Mouse (Mus musculus): ENCODE measurements around the gene Skor1. TPM values are rescaled to one million over a fixed set of nuclear protein-coding genes. Genes with fewer than 3 reads are reported as not detected.

Skor1 gene
- under 1 TPM; 0.08 TPM for total RNA-seq (2021)

- no peak for DNase-seq
- intact Hi-C loops (cut with DNase I), result no loop called here
These were observed at the start of gene Skor1 for GRCm38 (mm10) chr9:63148410-63149371. TSS of gene Skor1 (minus strand) at chr9:63148961.

DNA sequence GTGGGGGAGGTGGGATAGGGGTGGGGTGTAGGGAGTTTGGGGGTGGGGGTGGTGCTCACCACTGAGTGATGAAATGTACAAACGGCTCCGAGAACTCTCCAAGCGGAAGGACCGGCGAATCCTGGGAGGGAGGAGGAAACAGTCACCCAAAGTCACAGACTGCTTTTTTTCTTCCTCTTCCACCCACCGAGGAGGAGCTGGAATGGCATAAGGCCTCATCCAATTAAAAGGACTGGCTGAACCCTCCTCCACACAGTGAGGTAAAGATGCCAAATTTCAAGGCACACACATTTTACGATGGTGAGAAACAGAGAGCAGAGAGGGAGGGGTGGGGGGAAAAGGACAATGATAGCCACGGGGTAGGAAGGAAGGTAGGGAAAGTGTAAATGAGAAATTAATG is 48.5 kb upstream of the Skor1 start:
- intact Hi-C loops (cut with DNase I), result no loop called here
- no peak for DNase-seq

GRCm38 (mm10) chr9:63196114-63196682 is 47.4 kb upstream of the Skor1 start:
- no peak for DNase-seq
- intact Hi-C loops (cut with DNase I), result no loop called here

DNA sequence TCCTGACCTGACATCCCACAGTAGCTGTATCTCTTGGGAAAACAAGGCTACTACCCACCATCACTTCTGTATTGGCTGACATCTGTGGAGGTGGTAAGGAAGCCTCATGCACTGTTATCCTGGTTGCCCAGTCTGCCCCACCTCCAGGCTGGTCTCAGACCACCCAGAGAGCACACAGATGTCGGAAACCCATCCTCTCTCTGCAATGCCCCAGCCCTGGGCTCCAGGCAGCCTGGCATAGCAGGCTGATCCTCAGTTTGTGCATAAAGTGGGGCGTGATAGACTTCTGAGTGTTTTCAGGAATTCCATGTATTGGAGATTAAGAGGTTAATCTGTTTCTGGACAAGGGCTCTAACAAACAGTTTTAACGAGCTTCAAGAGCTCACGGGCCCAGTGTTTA is 46.8 kb upstream of the Skor1 start:
- intact Hi-C loops (cut with DNase I), result no loop called here
- DNase-seq, result no peak

GRCm38 (mm10) chr9:63194791-63195190 is 46.0 kb upstream of the Skor1 start:
- no peak for DNase-seq
- intact Hi-C loops (cut with DNase I), result no loop called here

- DNase-seq, result no peak
- intact Hi-C loops (cut with DNase I), result no loop called here
These were observed 44.0 kb upstream of the Skor1 start for GRCm38 (mm10) chr9:63192809-63193208.

- no peak for DNase-seq
- intact Hi-C loops (cut with DNase I), result no loop called here
These were observed 38.5 kb upstream of the Skor1 start for GRCm38 (mm10) chr9:63187310-63187709.

GRCm38 (mm10) chr9:63185249-63185648 is 36.5 kb upstream of the Skor1 start:
- intact Hi-C loops (cut with DNase I), result no loop called here
- no peak for DNase-seq

DNA sequence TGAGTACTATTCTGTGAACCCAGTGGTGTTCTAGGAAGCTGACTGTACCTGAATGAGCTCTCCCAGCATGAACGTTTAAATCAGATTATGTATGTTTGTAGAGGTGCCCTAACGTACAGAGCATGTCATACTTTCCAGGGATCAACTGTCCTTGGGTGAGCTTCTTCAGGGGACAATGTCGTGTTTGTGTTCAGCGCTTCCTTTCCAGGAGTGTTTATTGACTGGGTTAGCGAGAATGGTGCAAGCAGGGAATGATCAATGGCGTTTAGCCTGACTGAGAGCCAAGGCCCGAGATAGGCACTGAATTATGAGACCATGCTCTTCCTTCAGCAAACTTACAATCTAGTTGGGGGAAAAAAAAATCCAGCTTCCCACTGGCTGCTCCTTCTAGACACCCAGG is 35.1 kb upstream of the Skor1 start:
- intact Hi-C loops (cut with DNase I), result no loop called here
- DNase-seq, result no peak

DNA sequence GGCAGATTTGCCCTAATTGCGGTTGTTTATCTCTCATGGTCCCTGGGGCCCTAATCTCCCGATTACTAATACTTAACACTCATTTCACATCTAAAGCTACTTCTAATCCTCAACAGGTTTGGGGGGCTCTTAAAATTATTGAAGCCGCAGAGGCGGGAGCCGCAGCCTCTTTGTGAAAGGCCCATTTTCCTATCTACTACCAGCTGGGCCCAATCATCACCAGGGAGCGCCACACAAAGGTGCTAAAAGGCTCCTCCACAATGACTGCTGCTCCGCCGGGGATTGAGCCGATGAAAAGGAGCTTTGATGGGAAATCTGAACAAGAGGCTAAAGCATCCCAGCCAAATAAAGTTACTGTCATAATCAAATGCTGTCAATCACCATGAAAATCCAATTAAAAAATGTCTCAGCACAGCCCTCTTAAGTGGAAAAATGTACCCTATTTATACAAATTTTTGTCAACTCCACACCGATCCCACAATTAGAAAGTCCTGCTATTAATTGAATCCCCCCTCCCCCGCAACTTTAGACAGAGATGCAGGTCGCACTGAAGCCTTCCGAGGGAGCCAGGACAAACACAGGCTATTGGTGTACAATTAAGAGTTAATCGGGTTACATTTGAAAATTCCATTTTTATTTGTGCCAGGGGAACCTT is 33.7 kb upstream of the Skor1 start:
- DNase-seq, result no peak
- intact Hi-C loops (cut with DNase I), result no loop called here

GRCm38 (mm10) chr9:63181337-63182178 is 32.8 kb upstream of the Skor1 start:
- intact Hi-C loops (cut with DNase I), result no loop called here

GRCm38 (mm10) chr9:63178296-63178695 is 29.5 kb upstream of the Skor1 start:
- DNase-seq, result no peak
- intact Hi-C loops (cut with DNase I), result no loop called here

More at GRCm38 (mm10) chr9:63181337-63182178, 32.8 kb upstream of the Skor1 start:
- no peak for DNase-seq

- no peak for DNase-seq
- intact Hi-C loops (cut with DNase I), result no loop called here
These were observed 25.4 kb upstream of the Skor1 start for GRCm38 (mm10) chr9:63174001-63174721.

DNA sequence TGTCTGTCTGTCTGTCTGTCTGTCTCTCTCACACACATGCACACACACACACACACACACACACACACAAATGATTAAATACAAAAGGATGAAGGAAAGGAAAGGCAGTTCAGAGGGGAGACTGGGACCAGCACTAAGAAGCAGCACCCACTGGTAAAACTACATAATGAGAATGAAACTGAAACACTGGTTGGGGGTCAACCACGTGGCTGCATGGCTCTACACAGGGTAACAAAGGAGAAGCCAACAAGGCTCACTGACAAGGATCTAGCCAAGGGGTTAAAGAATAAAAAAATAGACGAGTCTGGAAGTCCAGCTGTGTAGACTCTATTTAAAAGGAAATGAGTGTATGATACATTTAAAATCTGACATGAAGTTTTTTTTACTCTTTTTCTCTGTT is 23.2 kb upstream of the Skor1 start:
- intact Hi-C loops (cut with DNase I), result no loop called here
- DNase-seq, result no peak

GRCm38 (mm10) chr9:63169127-63169526 is 20.4 kb upstream of the Skor1 start:
- no peak for DNase-seq

DNA sequence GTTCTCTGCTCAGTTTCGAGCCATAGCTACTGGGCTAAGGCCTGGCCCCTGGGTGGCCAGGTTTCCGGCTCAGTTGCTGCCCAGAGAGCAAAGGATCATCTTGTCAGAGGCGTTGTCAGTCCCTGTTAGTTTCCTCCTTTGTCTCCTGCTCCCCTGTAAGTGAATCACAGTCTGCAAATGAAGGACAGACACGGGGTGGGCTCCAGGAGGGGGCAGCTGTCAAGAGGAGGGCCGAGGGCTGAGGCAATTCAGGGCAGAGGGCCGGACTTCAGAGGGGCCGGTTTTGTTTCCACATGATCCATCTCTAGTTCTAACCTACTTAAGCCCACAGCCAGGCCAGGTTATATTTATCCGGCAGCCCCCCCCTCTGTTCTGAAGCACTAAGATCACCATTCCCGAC is 16.3 kb upstream of the Skor1 start:
- no peak for DNase-seq
- intact Hi-C loops (cut with DNase I), result no loop called here

More at GRCm38 (mm10) chr9:63169127-63169526, 20.4 kb upstream of the Skor1 start:
- intact Hi-C loops (cut with DNase I), result no loop called here

DNA sequence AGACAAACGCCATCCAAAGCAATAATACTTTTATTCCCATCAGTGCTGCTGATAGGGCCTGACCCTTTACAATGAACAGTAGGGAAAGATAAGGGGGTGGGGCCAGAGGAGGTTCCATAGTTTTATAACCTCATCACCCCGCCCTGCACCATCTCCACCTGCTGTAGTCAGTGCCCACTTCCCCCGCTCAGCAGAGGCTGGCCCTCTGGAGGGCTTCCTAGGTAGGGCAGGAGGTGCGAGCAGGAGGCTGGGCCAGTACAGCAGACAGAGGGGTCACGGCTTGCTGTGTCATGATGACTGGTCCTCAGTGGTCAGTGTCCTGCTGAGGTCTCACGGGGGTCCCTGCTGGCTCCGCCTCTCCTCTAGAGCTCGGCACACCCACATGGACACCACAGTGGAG is 15.0 kb upstream of the Skor1 start:
- no peak for DNase-seq
- intact Hi-C loops (cut with DNase I), result no loop called here

DNA sequence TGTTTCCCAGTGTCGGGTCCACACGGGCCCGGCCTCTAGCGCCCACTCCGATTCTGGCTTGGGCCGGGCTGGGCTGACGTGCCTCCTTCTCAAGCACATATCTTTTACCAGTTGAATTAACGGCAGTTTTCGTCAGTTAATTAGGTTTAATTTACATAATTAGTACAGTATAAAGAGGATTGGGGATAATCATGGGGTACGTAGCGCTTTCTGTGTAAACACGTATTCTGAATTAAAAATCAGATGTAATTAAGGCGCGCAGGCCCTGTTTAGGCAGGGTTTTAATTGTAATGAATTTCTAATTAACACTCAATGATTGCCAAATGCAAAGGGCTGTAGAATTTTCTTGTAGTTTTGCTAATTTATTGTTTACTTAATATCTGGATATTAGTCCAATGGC is 3.2 kb upstream of the Skor1 start:
- intact Hi-C loops (cut with DNase I), result no loop called here
- no peak for DNase-seq

DNA sequence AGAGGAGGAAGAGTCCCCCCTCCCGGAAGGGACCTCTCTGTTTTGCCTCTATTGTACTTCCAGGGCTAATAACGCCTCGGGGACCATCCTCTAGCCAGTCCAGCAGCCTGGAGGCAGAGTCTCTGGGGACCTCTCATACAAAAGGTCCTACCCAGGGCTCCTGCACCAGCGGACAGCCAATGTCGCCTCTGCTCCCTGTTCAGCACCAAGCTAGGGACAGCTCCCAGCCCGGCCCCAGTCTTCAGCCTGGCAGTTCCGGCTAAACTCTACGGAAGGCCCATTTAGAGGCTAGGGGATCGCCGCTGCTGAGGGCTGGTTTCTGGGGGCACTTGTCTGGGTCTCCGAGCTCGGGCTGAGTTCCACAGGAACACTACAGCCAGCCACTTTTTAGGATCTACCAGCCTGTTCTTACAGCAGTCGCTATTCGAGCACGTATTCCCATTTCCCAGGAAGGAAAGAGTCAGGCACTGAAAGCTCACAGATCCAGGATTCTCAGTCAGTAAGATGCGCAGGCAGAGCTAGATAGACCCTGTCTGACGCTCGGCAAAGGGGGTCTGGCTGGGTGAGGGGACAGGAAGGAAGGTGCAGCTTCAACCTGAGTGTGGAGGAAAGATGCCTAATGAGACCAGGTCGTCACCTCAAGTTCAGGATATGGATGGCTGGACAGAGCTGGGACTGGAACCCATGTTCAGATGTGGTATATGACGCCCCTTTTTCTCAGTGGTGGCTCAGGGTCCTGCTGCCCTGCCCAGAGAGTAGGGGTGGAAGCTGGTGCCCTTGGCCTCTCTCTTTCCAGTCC is 2.5 kb upstream of the Skor1 start:
- peak; percentile 52 to 69 for DNase-seq
- intact Hi-C loops (cut with DNase I), result no loop called here
